19 mouse cellular contexts compared by ENCODE assay signal in genomic region chr1:59436321-59436720, GRCm38 (mm10). TPM values are rescaled to one million over a fixed set of nuclear protein-coding genes. Genes with fewer than 3 reads are reported as not detected.
A peak's percentile ranks its signal among the peaks of the same experiment; 100 is the strongest.
DNase-seq lines count a peak whose midpoint lies in the region; TF ChIP-seq lines count a peak whose summit lies in the region.
"Had no signal": no experiment of that assay in that cellular context is flagged by ENCODE, and none has a peak within 500 bp of the region (broad histone marks: within the 10 kb centered on the region; RNA-seq: fewer than 3 reads in every experiment).

No protein-coding gene starts in this region.

- H3K27ac ChIP-seq in CH12.LX (ENCODE audit: insufficient read depth, low read depth): peak overlapping the region; percentile 98
- H3K27ac ChIP-seq: embryonic facial prominence, embryonic 15.5 days; forebrain, embryonic 15.5 days; neural tube, embryonic 15.5 days had no signal

- no peaks in the 10 kb centered on the region for H3K9me3 ChIP-seq in CH12.LX (replicated peaks; ENCODE audit: low read length)
- H3K9me3 ChIP-seq: embryonic facial prominence, embryonic 15.5 days; forebrain, embryonic 15.5 days; heart, embryonic 12.5 days; neural tube, embryonic 15.5 days had no signal

- H3K36me3 ChIP-seq in CH12.LX (replicated peaks in 1 of 2; ENCODE audit: control insufficient read depth in 1 of 2, insufficient read depth in 1 of 2, low read length in 1 of 2): no peaks in the 10 kb centered on the region
- H3K36me3 ChIP-seq: embryonic facial prominence, embryonic 15.5 days; forebrain, embryonic 15.5 days; heart, embryonic 12.5 days; neural tube, embryonic 15.5 days had no signal

- H3K9ac ChIP-seq in CH12.LX (ENCODE audit: insufficient read depth, low read depth): peak overlapping the region; percentile 40; the same call in 1 of the 2 replicates
- H3K9ac ChIP-seq: embryonic facial prominence, embryonic 15.5 days; forebrain, embryonic 15.5 days; heart, embryonic 12.5 days; neural tube, embryonic 15.5 days had no signal

- TF ChIP-seq RAD21 in CH12.LX (IDR thresholded peaks at IDR 0.05; ENCODE audit: low read depth, low read length): no peak

- H3K4me2 ChIP-seq in CH12.LX (ENCODE audit: insufficient read depth, low read depth, poor library complexity, severe bottlenecking): no peak overlapping the region
- H3K4me2 ChIP-seq: embryonic facial prominence, embryonic 15.5 days; forebrain, embryonic 15.5 days; heart, embryonic 12.5 days; midbrain, embryonic 11.5 days; neural tube, embryonic 15.5 days had no signal

- H3K4me1 ChIP-seq in CH12.LX (ENCODE audit: control insufficient read depth in 1 of 2, insufficient read depth in 2 of 2): peaks cover 29 to 63% of the 10 kb centered on the region in 2 experiments

- peak; percentile 35 for DNase-seq in adrenal gland, postnatal 10 days
- no peak for DNase-seq in adrenal gland, postnatal 25 days
- peak; percentile 69 for DNase-seq in kidney, adult 18-20 months
- no peak for DNase-seq in kidney, postnatal 4 days
- DNase-seq in CH12.LX (ENCODE audit: extremely low read depth): no peak
- peak; percentile 73 to 91 for DNase-seq in kidney, postnatal 25 days
- no peak for DNase-seq in spleen, postnatal 14 days (ENCODE audit: low spot score in 2 of 2)
- DNase-seq: cerebellum, adult 18-20 months; cerebellum, postnatal 25 days; gastrocnemius, postnatal 10 days; heart, postnatal 10 days; layer of hippocampus, adult 9-11 months; thymus, adult 18-20 months; thymus, postnatal 36 days had no signal

- dilution Hi-C loops in CH12.LX (cut with MboI; ENCODE audit: extremely low pct_ligation_motif_present, extremely low pct_unique_long_range_greater_than_20kb, low sequenced_read_pairs): no loop called here

- no peak overlapping the region for H3K4me3 ChIP-seq in CH12.LX (replicated peaks in 1 of 3; ENCODE audit: low read depth in 2 of 3, low read length in 2 of 3, poor library complexity in 1 of 3)
- H3K4me3 ChIP-seq: embryonic facial prominence, embryonic 15.5 days; forebrain, embryonic 15.5 days; heart, embryonic 12.5 days; neural tube, embryonic 15.5 days had no signal

- H3K79me2 ChIP-seq in CH12.LX (replicated peaks; ENCODE audit: control insufficient read depth, extremely low read depth, insufficient read depth, poor library complexity, severe bottlenecking): no peaks in the 10 kb centered on the region

- no peak for TF ChIP-seq CTCF in CH12.LX (conservative IDR thresholded peaks at IDR 0.05 in 1 of 2, IDR thresholded peaks at IDR 0.05 in 1 of 2; ENCODE audit: low read depth in 2 of 2, low read length in 2 of 2)

- no peak for TF ChIP-seq POLR2A in CH12.LX (IDR thresholded peaks at IDR 0.05; ENCODE audit: low read depth, low read length)

- in situ Hi-C loops in CH12.LX (cut with MboI; ENCODE audit: low pct_ligation_motif_present, low pct_unique_long_range_greater_than_20kb, low sequenced_read_pairs): no loop called here

- H3K27me3 ChIP-seq in CH12.LX (replicated peaks): no peaks in the 10 kb centered on the region
- H3K27me3 ChIP-seq: embryonic facial prominence, embryonic 15.5 days; forebrain, embryonic 15.5 days; heart, embryonic 12.5 days; neural tube, embryonic 15.5 days had no signal

- no peak for TF ChIP-seq EP300 in CH12.LX (IDR thresholded peaks at IDR 0.05; ENCODE audit: low read length)

TF ChIP-seq in CH12.LX, 34 proteins besides CTCF, POLR2A, EP300 and RAD21:
- TF ChIP-seq USF2 (conservative IDR thresholded peaks at IDR 0.05; ENCODE audit: low read depth, low read length) (no peak), ZMIZ1 (IDR thresholded peaks at IDR 0.05; ENCODE audit: low read depth, low read length) (no peak), MAZ (IDR thresholded peaks at IDR 0.05; ENCODE audit: low read depth, low read length) (no peak), TCF12 (IDR thresholded peaks at IDR 0.05; ENCODE audit: low read depth, low read length) (0 out of 2 replicates have a peak, but pooled peaks have one; percentile 22), GABPA (IDR thresholded peaks at IDR 0.05; ENCODE audit: insufficient replicate concordance, low read depth, low read length) (no peak), CHD1 (IDR thresholded peaks at IDR 0.05; ENCODE audit: low read depth, low read length) (no peak), ELF1 (IDR thresholded peaks at IDR 0.05; ENCODE audit: low read depth, low read length) (no peak)

RNA-seq across cellular contexts. Expression of gene Fzd7, which starts 45.9 kb away (rescaled TPM):
- total RNA-seq in adrenal gland, postnatal 10 days (2021): 10 to 100 TPM; 12.6 to 18.3 TPM
- 12.7 and 17.9 TPM in 2 replicates for total RNA-seq in adrenal gland, postnatal 25 days (2021)
- total RNA-seq in CH12.LX (2012; rRNA removed) (8.2 and 10.1 TPM in 2 replicates), CH12.LX (2014; rRNA removed) (3.3 and 4.0 TPM in 2 replicates)
- polyA plus RNA-seq in CH12.LX (2012; ENCODE audit: insufficient read length, low read depth): 4.2 and 4.8 TPM in 2 replicates

Comparison
In these comparisons a context has a peak if more than half of its experiments do, and no peak if none do; other contexts are left out.
1. DNase-seq: peak in adrenal gland, postnatal 10 days (single experiment), kidney, adult 18-20 months (single experiment) and kidney, postnatal 25 days (2 of 2); none in adrenal gland, postnatal 25 days (single experiment), kidney, postnatal 4 days (0 of 2), CH12.LX (single experiment) and spleen, postnatal 14 days (0 of 2).